Mouse (Mus musculus): Measurements from ENCODE around the gene Nyap1.
"Not testable (repeated sequence)": the region's sequence is repeated elsewhere in the genome, so short reads cannot be mapped to it uniquely, and the experiment has no call there.

Gene Nyap1

GRCm38 (mm10) chr5:137742836-137743235 is 1.4 kb upstream of the Nyap1 start:
- DNase-seq = no peak

DNA sequence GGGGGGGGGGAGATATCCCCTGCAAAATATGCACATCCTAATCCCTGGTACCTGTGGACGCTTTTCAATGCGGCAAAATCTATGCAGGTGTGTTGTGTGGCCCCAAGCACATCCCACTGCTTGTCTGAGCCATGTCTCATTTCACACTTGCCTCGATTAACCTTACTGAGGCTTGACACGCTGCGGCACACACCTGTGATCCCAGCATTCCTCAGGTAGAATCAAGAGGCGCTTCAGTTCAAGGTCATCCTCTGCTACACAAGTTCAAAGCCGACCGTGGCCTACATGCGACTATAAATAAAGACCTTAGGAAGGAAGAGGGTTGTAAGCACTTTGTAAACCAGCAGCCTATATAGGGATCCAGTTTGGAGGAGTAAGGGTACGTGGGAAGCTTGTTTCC is 641 bp upstream of the Nyap1 start:
- DNase-seq = no peak

DNA sequence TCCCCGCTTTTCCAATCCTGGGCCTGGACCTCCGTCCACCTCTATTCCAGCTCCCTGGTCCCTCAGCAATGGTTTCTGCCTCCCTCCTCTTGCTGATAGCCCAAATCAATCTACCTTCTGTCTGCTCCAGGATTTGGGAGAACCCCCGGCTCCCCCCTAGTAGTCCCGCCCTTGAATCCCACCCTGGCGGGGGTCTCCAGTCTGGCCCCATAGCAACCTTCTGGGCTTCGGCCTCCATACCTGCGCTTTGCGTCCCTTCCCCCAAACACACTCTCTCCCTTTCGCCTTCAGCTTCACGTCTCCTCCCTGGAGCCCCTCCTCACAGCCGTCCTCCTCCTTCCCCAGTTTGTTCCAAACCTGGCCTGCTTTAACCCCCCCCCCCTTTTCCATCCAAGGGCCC is 901 bp downstream of the Nyap1 start:
- no peak for DNase-seq

- DNase-seq = no peak
Observed at GRCm38 (mm10) chr5:137739471-137739870, 1.9 kb downstream of the Nyap1 start.

DNA sequence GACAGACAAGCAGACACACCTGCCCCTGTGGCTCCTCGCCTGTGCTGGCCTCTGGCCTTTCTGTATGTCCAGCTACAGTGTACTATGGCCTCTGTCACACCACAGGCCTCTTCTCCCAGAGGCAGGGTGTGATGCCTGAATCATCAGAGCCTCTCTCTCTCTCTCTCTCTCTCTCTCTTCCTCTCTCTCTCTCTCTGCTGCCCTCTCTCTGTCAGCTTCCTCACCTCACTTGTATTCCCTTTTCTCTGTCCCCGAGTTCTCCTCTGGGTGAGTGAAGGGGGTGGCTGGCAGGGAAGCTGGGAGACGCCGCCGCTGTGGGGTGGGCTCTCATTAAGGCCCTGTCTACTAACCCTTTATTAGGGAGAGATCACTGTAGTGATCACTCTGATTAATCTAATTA is 2.9 kb downstream of the Nyap1 start:
- DNase-seq = no peak

DNA sequence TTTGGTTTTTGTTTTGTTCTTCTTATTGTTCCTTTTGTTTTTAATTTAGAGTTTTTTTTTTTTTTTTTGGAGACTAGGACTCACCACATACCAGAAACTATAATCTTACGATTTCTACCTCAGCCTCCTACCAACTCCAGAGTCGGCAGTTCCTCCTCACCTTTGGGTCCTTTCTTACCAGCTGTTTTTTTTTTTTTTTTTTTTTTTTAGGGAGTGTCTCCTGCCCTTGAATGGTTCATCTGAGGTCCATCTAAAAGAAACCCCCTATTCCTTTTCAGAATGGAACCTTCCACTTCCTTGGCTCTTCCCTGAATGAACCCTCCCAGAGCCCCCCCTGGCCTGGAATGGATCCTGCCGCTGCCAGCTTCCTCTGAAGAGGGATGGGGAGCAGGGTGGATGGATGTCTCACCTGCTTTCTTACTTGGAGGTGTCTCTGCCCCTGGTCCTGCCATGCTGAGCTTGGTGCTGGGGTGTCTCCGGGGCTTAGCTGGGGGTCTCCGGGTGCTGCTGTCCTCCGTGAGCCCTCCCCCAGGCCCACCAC is 3.9 kb downstream of the Nyap1 start:
- DNase-seq = no peak

GRCm38 (mm10) chr5:137734289-137735061 is 6.9 kb downstream of the Nyap1 start:
- peak; percentile 95 for DNase-seq

DNA sequence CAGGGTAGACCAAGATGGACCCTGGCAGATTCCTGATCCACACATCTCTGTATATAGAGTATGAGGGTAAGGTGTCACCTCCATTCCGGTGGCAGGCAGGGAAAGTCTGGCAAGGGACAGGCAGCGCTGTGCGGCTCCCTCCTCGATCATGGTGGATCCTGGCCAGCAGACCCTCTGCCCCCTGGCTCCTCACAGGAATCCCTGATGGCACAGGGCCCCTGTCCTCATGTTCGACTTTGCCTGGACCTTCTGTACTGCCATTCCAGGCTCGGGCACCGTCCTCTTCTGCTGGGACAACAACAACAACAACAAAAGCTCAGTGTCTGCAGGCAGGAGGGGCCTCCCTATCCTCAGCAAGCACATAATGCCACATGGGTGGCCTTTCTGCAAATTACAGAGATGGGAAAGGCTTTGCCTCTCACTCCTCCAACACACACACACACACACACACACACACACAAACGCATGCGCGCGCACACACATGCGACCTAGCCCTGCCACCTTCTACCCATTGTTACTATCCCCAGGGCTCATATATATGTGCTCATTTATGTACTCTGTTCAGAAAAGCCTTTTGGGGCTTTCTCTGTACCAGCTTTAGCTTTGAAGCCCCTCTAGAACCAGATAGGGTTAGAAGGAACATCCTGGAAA is 7.6 kb downstream of the Nyap1 start:
- DNase-seq = no peak

DNA sequence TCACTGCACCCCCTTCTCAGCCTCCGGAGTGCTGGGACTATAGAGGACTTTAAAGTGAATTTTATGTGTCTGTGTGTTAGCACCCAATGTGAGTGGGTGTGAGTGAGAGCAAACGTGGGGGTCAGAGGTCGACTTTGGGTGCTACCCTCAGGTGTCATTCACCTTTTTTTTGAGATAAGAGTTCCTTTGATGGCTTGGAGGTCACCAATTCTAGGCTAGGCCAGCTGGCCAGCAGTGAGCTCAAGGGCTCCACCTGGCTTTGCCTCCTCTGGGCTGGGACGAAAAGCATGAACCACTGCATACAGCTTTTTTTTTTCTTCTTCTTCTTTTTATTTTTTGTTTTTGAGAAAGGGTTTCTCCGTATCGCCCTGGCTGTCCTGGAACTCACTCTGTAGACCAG is 14.6 kb downstream of the Nyap1 start:
- no peak for DNase-seq

GRCm38 (mm10) chr5:137723840-137724239 is 17.6 kb downstream of the Nyap1 start:
- no peak for DNase-seq

- DNase-seq = not testable (repeated sequence)
Observed at GRCm38 (mm10) chr5:137720558-137721164, 20.7 kb downstream of the Nyap1 start.

DNA sequence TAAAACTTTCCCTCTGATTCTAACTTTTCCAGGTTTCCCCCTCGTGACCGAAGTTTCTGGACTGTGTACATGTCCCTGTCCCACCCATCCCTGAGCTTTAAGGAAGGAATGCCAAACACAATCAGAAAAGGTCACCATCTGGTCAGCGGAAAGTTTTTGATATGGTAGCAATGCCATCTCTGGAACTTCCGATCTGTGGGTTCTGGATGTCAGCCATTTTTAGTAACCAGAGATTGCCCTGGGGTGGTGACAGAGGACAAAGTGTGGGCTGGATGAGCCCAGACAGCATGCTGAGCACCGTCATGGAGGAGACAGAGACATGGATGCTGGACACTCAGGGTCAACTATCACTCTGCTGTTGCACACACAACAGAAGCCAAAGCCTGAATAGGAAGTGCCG is 22.3 kb downstream of the Nyap1 start:
- no peak for DNase-seq

GRCm38 (mm10) chr5:137718020-137718790 is 23.2 kb downstream of the Nyap1 start:
- DNase-seq = no peak

DNA sequence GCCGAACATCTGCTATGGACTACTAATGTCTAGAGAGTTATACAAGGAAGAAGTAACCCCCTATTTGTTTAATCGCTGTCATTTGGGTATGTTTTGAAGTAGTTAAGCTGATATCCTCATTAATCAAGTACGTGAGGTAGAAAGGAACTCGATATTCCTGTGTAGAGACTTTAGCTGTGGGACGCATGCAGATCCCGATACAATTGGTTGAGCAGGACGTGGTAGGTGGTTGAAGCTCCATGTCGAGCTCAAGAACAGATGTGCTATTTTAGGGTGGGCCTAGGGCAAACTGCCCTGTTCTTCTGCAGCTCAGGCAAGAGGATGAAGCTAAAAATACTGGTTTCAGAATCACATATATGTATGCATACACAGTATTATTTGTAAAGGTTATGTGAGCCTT is 25.7 kb downstream of the Nyap1 start:
- DNase-seq = no peak

- no peak for DNase-seq
Observed at GRCm38 (mm10) chr5:137713454-137713853, 28.0 kb downstream of the Nyap1 start.

GRCm38 (mm10) chr5:137706913-137707633 is 34.3 kb downstream of the Nyap1 start:
- DNase-seq = no peak

- no peak for DNase-seq
Observed at GRCm38 (mm10) chr5:137705242-137705641, 36.2 kb downstream of the Nyap1 start.

- no peak for DNase-seq
Observed at GRCm38 (mm10) chr5:137699850-137700249, 41.6 kb downstream of the Nyap1 start.

- no peak for DNase-seq
Observed at GRCm38 (mm10) chr5:137699080-137699479, 42.3 kb downstream of the Nyap1 start.

- DNase-seq = no peak
Observed at GRCm38 (mm10) chr5:137695930-137696329, 45.5 kb downstream of the Nyap1 start.

DNA sequence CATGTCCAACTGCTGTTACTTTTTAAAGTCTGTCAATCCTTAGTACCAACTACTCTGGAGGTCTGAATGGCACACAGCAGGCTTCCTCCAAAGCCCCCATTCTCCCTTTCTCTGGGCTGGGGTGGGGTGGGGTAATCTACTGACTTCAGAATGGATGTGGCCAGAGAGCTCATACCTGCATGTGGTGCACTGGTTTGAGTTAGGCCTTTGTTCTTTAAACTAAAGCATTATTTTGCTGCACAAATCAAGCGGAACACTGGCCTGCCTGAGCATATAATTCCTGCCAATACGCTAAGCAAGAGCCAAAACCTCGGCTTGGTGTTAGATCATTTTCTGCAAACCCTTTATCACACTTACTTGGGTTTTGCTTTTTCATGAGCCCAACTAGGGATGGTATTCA is 46.6 kb downstream of the Nyap1 start:
- no peak for DNase-seq

- no peak for DNase-seq
Observed at GRCm38 (mm10) chr5:137691881-137692280, 49.5 kb downstream of the Nyap1 start.
